Mouse (Mus musculus) kidney, postnatal 0 days (tissue): ENCODE data around the gene Txnrd3. TPM values are rescaled to one million over a fixed set of nuclear protein-coding genes. Genes with fewer than 3 reads are reported as not detected.

Experiments used
- ATAC-seq: fragments of 200-750 bp; cut with Nextera tagmentation; replicated peaks from 2 replicates; pipeline ENCODE4 v1.8.0; 2017; ENCODE audit warnings: low read depth, moderate number of reproducible peaks, moderate TSS enrichment, moderate library complexity; ENCODE audit not compliant: low FRiP score
- DNase-seq: peaks from one replicate; pipeline ENCODE4 v3.0.0-alpha.2; 2016; ENCODE audit warnings: low spot score
- H3K27ac ChIP-seq: fragments of 300-500 bp; sonication (generic); 2 replicates; pipeline ENCODE4 v1.5.1; 2014; ENCODE audit warnings: mild to moderate bottlenecking
- H3K27me3 ChIP-seq: fragments of 300-500 bp; sonication (generic); 2 replicates; pipeline ENCODE4 v1.6.1; 2014; ENCODE audit warnings: low read length, mixed read lengths; ENCODE audit not compliant: insufficient read depth
- H3K36me3 ChIP-seq: fragments of 300-500 bp; sonication (generic); 2 replicates; pipeline ENCODE4 v1.6.1; 2014; ENCODE audit warnings: low read length, mixed read lengths; ENCODE audit not compliant: insufficient read depth
- H3K4me1 ChIP-seq: fragments of 300-500 bp; sonication (generic); replicated peaks from 2 replicates; pipeline ENCODE4 v1.6.1; 2014; ENCODE audit warnings: antibody characterized with exemption, low read length, mixed read lengths; ENCODE audit not compliant: insufficient read depth
- H3K4me2 ChIP-seq: fragments of 300-500 bp; sonication (generic); 2 replicates; pipeline ENCODE4 v1.6.1; 2014; ENCODE audit warnings: mild to moderate bottlenecking, low read length, moderate library complexity, mixed read lengths
- H3K4me3 ChIP-seq: fragments of 300-500 bp; sonication (generic); replicated peaks from 2 replicates; pipeline ENCODE4 v1.5.1; 2014; ENCODE audit warnings: low read depth, low read length
- H3K9ac ChIP-seq: fragments of 300-500 bp; sonication (generic); 2 replicates; pipeline ENCODE4 v1.6.1; 2014; ENCODE audit warnings: low read depth, low read length
- H3K9me3 ChIP-seq: fragments of 300-500 bp; sonication (generic); replicated peaks from 2 replicates; pipeline ENCODE4 v1.6.1; 2016; ENCODE audit warnings: low read length, inconsistent platforms, mixed read lengths
- CTCF ChIP-seq: IDR thresholded peaks from 2 replicates; pipeline ENCODE4 v1.5.1; 2016; ENCODE audit warnings: antibody characterized with exemption, low read depth, mild to moderate bottlenecking, moderate library complexity
- WGBS: fragments of 180-500 bp; shearing (Covaris S2); extraction: QIAGEN DNeasy Blood & Tissue Kit; methylation state at CpG from one replicate; pipeline ENCODE4 v1.1.7; 2014; 5-methylcytosine and 5-hydroxymethylcytosine counted together
- polyA plus RNA-seq: library from polyadenylated mRNA; unstranded; fragments of >200 nt; fragmentation: Nextera tagmentation; extraction: Ambion mirVana; gene quantifications from 2 replicates; pipeline ENCODE4 v1.2.1, GENCODE M21; 2015

The Txnrd3 gene
- polyA plus RNA-seq, 1 experiment from 2014 or later, result 29.2 TPM

GRCm38 (mm10) chr6:89613336-89614106 lies 30.3 kb upstream of the Txnrd3 start:
- Histone ChIP-seq H3K27me3 (no peaks in the 10 kb centered on the region), H3K9ac (no peak overlapping the region), H3K4me2 (no peak overlapping the region), H3K27ac (no peak overlapping the region), H3K4me1 (peaks cover 9% of the 10 kb centered on the region; the same call in 1 of the 2 replicates), H3K9me3 (no peaks in the 10 kb centered on the region), H3K4me3 (no peak overlapping the region), H3K36me3 (no peaks in the 10 kb centered on the region)
- ATAC-seq (no peak), DNase-seq (no peak)
- TF ChIP-seq CTCF, result no peak
- 47% methylated on average over 15 of the region's 15 CpGs for WGBS

GRCm38 (mm10) chr6:89614107-89614471 lies 29.7 kb upstream of the Txnrd3 start:
- Histone ChIP-seq H3K27ac (no peak overlapping the region), H3K9me3 (no peaks in the 10 kb centered on the region), H3K4me2 (no peak overlapping the region), H3K4me1 (peaks cover 9% of the 10 kb centered on the region; the same call in 1 of the 2 replicates), H3K27me3 (no peaks in the 10 kb centered on the region), H3K36me3 (no peaks in the 10 kb centered on the region), H3K4me3 (no peak overlapping the region), H3K9ac (no peak overlapping the region)
- ATAC-seq (no peak), DNase-seq (no peak)
- WGBS, result 18% methylated on average over 2 of the region's 2 CpGs
- TF ChIP-seq CTCF, result no peak

- 58% methylated on average over 7 of the region's 7 CpGs for WGBS
- peak; percentile 71 for DNase-seq
These were observed 29.0 kb upstream of the Txnrd3 start for GRCm38 (mm10) chr6:89614596-89615372.

GRCm38 (mm10) chr6:89615373-89615755 lies 28.4 kb upstream of the Txnrd3 start:
- no peak for DNase-seq
- WGBS, result 36% methylated on average over 7 of the region's 7 CpGs
- Histone ChIP-seq H3K4me2 (no peak overlapping the region), H3K9ac (no peak overlapping the region), H3K27ac (peak overlapping the region; percentile 5; the same call in 1 of the 2 replicates), H3K4me1 (peaks cover 9% of the 10 kb centered on the region; the same call in 1 of the 2 replicates), H3K4me3 (no peak overlapping the region), H3K9me3 (no peaks in the 10 kb centered on the region), H3K36me3 (no peaks in the 10 kb centered on the region), H3K27me3 (no peaks in the 10 kb centered on the region)
- ATAC-seq, result no peak
- TF ChIP-seq CTCF, result no peak

More at GRCm38 (mm10) chr6:89614596-89615372, 29.0 kb upstream of the Txnrd3 start:
- peak; percentile 46; the same call in 1 of the 2 replicates for ATAC-seq
- TF ChIP-seq CTCF, result no peak
- H3K9ac ChIP-seq, result no peak overlapping the region
- peaks cover 9% of the 10 kb centered on the region; the same call in 1 of the 2 replicates for H3K4me1 ChIP-seq
- peak overlapping the region; percentile 5; the same call in 1 of the 2 replicates for H3K27ac ChIP-seq
- H3K4me2 ChIP-seq, result no peak overlapping the region
- no peaks in the 10 kb centered on the region for H3K27me3 ChIP-seq
- no peaks in the 10 kb centered on the region for H3K9me3 ChIP-seq
- H3K4me3 ChIP-seq, result no peak overlapping the region
- no peaks in the 10 kb centered on the region for H3K36me3 ChIP-seq

GRCm38 (mm10) chr6:89622647-89623046 lies 21.1 kb upstream of the Txnrd3 start:
- 83% methylated on average over 3 of the region's 3 CpGs for WGBS
- TF ChIP-seq CTCF, result peak; percentile 34; the same call in 1 of the 2 replicates
- Histone ChIP-seq H3K4me2 (no peak overlapping the region), H3K27me3 (no peaks in the 10 kb centered on the region), H3K9ac (no peak overlapping the region), H3K36me3 (no peaks in the 10 kb centered on the region), H3K27ac (no peak overlapping the region), H3K4me3 (no peak overlapping the region), H3K4me1 (no peaks in the 10 kb centered on the region), H3K9me3 (no peaks in the 10 kb centered on the region)
- no peak for DNase-seq
- ATAC-seq, result no peak

- ATAC-seq, result no peak
- no peak for TF ChIP-seq CTCF
- no peaks in the 10 kb centered on the region for H3K27me3 ChIP-seq
These were observed 15.6 kb upstream of the Txnrd3 start for GRCm38 (mm10) chr6:89628045-89628785.

More at GRCm38 (mm10) chr6:89628045-89628785, 15.6 kb upstream of the Txnrd3 start:
- 0 out of 2 replicates have a peak, but pooled peaks cover 2% of the 10 kb centered on the region for H3K4me1 ChIP-seq
- WGBS, result 49% methylated on average over 8 of the region's 8 CpGs
- H3K36me3 ChIP-seq, result no peaks in the 10 kb centered on the region
- no peak overlapping the region for H3K4me2 ChIP-seq
- H3K9me3 ChIP-seq, result no peaks in the 10 kb centered on the region
- no peak overlapping the region for H3K9ac ChIP-seq
- DNase-seq, result no peak
- H3K27ac ChIP-seq, result no peak overlapping the region
- H3K4me3 ChIP-seq, result no peak overlapping the region
